Mouse (Mus musculus): ENCODE measurements at regions not wholly inside any gene's neighbourhood (a gene's known extent, or its start where the extent isn't known, plus 50 kb on each side); places are given as distances from the start of the nearest gene placed in this dataset.

DNA sequence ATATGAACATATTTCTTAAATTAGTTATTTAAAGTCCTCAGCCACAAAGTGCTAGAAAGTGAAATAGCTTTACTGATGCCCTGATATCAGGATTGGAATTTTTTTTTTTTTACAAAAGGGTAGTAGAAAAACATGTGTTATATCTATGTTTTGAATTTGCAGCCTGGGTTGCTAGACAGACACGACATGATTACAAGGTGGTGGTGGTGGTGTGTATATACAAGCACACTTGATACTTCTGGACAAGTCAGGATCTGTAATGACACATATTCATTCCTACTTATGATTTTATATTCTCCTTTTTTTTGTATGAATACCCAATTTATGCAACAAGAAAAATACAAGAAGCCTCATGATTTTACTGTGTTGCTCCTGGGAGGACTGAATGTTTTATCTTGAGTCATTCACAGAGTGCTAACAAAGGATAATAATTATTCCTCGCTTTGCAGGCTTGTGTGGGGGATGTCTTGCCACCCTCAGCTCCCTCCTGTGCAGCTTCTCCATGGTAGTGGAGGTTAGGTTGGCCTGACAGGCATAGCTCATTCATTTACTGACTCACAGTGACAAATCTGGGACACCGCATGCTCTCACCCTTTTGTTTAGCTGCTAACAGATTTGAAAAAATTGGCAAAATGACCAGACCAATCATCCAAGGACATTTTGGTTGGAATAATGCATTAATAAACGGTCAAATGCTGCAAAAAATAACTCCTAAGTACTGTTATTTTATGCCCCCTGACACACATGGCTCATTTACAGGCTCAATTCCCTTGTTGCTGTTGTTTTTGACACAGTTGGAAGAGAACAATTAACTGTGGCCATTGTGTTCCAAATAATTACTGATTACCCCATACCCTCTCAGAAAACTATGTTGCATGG, 303.3 kb upstream of the Sel1l start:
- no peak for DNase-seq (ENCODE audit: low spot score in 2 of 2)

DNA sequence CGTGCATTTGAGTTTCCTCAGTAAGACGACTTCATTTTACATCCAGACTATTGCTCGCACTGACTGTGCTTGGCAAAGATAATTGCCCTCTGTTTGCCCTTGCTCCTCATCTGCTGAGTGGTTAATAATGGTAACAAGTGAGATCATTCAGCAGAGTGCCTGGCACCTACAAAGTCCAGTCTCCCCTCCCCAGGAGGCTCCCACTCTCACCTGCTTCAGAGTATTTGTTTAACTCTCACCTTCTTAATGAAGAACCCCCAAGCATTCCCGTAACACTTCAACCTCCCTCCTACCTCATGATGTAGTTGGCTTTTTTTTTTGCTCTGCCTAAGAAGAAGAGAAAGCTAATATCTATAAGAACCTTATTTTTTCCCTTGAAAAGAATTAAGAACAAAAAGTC, 288.6 kb upstream of the Sel1l start:
- DNase-seq (ENCODE audit: low spot score in 2 of 2): no peak

DNA sequence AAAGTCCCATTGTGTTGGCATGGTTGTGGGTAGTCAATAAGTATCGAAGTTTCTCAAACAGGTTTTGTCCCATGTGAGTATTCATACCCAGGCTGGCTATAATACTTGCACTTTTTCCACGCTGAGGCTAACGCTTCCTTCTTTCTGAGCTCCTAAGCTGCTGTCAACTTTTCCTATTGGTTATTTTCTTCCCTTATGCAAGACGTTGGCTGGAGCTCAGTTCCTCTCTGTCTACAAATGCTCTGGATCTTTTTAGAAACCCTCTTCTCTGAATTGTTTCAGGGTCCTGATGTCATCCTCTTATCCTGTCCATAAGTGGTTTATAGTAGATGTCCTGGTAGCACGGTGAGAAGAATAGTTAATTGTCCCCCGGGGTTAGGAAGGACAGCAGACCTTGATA, 278.7 kb upstream of the Sel1l start:
- DNase-seq (ENCODE audit: low spot score in 2 of 2): no peak

DNA sequence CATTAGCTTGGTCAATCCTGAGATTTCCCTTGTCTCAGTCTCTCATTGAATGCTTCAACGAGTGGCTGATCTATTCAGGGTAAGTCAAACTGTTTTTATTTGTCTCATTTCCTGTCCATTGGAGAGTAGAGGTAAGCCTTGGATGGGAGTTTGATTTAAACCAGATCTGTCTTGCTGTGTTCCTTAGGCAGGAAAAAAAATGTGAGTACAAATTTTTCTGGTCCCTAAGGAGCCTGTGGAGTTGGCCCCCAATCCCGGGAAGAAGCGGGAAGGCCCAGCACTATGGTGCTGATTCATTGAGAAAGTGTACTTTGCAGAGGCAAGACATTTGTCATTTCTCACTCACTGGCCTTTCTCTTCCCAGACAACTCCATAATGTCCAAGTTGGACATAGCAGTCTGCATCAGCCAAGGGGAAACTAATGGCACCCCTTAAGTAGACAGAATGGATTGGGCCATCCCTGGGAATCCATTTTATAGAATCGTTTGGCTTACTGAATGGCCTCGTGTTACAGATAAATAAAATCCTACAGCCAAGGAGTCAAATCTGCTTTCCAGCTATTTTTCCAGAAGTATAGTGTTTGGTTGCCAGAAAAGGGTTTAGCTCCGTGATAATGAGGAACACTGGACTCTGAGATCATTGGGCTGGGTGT, 271.3 kb upstream of the Sel1l start:
- no peak for DNase-seq (ENCODE audit: low spot score in 2 of 2)

DNA sequence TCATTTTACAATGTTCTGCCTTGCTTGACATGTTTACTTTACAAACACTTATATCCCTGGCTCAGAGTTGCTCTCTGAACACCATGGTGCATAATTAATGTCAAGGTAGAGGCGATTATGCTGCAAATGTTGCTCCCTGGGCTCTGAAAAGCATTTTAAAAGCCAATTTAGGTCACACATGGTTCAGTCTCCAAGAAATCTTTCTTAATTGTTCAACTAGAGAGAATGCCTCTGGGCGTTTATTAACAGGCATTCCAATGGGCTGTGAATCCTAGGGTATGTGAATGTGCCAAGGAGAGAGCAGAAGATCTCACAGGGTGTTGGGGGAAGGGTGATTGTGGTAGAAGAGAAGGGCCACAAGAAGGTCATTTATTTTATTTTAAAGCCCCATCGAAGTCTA, 260.7 kb upstream of the Sel1l start:
- no peak for DNase-seq (ENCODE audit: low spot score in 2 of 2)

DNA sequence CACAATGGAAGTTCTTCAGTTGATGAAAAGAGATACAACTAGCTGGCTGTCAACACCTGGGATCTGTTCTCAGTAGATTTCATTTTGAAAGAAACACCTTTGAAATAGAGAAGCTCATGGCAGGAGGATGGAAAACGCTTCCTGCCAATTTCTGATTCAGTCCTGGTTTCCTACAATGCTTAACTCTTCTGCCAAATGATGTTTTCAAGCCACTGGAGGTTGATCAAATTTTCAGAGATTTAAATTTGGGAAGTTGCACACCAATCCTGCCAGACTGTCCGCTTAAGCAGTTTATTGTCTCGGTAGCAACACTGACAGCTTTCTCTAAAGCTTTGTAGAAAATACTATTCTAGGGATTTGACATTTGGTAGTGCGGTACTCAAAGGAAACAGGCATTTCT, 251.1 kb upstream of the Sel1l start:
- no peak for DNase-seq (ENCODE audit: low spot score in 2 of 2)

DNA sequence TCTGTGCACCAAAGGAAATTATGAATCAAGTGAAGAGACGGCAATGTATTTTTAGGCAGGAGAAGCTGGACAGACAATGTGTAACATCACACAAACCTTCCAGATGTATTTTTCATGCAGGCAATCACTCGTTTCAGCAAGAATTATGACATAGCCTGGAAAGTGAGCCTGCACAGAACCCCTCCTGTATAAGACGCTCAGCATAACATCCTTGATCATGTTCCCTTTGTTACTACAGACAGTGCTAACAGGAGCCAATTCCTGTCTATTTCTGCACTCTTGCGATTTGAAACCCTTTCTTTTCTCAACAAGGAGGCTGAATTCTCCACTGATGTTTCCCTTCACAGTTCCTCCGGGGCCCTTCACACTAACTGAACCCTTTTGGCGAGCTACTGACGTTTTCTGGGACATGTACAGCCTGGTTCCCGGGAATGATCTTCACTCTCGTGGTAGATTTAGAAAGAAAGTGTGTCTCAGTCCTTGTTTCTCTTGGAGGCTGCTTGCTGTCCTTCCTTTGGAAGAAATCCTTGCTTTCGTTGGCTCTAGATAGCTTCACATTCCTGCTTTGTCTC, 243.9 kb upstream of the Sel1l start:
- DNase-seq (ENCODE audit: low spot score in 2 of 2): no peak

DNA sequence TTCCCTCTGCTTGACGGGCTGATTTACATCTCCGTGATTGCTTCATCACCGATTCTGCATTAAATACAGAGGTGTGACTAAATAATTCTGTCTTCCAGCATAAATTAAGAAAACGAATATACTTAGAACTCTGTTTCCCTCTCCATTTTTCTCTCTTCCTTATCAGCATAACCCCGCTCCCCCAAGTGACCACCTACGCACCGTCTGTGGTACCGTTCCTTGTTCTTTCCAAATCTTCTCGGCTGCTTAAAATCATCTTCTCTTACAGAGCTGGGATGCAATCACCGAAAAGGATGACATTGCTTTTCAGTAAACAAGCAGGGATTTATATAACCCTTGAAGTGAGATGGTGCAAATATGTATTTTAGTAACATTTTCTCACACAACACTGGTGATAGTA, 224.3 kb upstream of the Sel1l start:
- no peak for DNase-seq (ENCODE audit: low spot score in 2 of 2)

DNA sequence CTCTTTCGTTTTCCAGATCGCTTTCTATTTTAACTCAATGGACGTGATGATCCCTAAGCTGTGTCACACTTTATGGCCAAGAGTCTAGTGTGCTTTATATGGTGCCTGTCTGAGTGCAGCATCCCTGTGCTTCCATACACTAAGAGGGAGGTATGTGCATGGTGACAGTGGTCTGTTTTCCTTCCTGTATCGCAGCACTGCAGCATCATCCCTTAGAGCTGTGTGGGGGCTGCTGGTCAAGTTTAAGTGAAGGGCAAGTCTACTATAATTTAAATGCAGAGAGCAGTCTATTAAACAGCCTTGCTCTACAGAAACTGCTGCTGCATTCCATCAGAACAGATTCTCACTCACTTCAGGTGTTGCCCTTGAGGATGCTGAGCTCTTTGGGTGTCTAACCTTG, 213.8 kb upstream of the Sel1l start:
- no peak for DNase-seq (ENCODE audit: low spot score in 2 of 2)

DNA sequence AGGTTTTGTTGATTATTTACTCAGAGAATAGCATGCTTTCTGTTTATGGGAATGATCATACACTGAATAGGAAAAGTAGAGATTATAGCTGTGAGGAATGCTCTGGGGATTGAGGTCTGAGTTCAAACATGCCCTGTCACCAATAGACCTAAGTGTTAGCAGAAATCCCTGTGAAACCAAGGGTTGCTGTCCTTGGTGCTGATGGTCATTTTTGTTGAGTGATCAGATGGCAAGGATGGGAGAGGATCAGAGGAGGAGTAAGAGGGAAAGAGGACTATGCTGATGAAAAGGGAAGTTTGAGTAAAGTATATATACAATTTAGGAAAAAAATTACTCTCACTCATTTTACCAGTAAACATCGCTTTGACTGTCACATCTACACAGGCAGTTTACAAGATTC, 191.5 kb upstream of the Sel1l start:
- DNase-seq (ENCODE audit: low spot score in 2 of 2): no peak

DNA sequence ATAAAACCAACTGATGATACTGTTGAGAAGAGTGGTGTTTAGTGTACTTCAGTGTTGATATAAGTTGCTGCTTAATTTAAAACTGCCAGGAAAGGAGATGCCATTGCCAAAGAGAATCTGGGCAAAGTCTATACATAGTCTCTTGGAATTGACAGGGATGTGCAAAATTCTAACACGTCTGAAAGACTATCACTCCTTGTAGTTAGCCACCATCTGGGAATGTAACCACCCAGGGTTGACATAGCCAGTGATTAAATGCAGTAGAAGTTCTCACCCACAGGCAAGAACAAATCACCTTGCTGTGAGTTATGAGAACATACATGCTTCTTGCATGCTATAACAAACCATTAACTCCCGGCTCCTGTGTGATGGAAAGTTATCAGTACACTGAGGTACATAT, 180.2 kb upstream of the Sel1l start:
- DNase-seq (ENCODE audit: low spot score in 2 of 2): no peak

DNA sequence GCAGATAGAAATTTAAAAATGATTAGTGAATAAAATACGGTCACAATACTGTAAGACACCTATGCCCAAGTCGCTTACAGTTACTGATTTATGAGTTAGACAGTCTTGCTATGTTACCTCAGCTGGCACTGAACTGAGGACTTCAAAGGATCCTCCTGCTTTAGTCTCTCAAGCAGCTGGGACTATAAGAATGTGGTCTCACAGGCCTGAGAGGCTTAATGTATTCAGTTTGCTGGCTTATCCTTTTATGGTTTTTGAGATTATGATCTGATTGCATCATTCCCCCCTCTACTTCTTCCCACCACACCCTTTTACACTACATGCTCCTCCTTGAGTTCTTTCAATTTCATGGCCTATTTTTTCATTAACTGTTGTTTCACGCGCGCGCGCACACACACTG, 179.4 kb upstream of the Sel1l start:
- no peak for DNase-seq (ENCODE audit: low spot score in 2 of 2)

DNA sequence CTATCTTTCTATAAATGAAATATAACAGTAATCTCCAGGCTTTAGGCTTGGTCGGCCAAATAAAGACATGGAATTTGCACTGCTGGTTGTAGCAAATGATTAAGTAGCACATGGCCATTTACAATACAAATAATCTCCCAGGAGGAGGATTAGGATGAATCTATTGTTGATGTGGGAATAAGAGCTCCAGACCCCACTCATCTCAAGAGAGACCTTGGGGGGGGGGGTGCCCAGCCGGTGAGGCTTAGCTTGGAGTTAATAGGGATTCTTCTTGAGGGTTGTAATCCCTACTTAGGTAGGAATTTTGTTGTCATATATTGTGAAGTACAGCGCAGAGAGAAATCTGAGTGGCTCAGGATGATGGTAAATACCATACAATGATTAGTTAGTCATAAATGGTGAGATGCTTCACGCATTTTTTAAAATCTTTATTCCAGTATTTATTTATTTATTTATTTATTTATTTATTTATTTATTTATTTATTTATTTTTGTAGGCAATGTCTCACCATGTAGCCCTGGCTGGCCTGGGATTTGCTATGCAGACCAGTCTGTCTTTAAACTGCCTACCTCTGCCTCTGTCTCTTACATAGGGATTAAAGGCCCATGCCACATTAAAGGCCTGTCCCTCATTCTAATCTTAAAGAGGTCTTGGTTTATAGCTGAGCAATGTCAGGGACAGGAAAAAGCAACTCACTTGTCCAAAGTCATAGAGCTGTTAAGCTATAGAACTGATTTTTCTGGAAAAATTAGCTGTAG, 175.7 kb upstream of the Sel1l start:
- no peak for DNase-seq (ENCODE audit: low spot score in 2 of 2)

DNA sequence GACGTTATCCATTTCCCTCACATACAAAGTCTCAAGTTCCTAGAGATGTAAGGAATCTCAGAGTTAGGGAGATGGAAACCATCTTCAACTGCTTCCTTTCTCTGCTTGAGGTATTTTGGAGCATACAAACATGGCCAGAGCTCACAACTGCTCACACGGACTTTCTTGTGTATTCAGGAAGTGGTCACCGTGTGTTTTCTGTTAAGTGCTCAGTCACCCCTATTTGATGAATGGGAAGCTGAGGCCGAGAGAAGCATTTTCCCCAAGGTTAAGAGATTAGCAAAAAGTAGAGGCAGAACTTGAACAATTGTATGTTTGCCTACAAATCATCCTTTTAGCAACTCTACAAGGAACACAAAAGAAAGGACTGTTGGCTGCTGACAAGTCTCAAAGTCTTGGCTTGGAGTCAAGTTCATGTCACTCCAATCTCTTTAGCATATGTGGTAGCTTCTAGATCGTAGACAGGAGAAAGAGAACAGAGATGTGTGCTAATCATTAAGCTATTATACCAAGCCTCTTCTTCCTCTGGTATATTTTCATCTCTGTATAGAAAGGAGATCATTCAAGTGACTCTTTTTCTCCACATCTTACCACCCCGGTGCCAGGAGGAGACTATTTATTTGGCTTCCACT, 170.8 kb upstream of the Sel1l start:
- no peak for DNase-seq (ENCODE audit: low spot score in 2 of 2)

DNA sequence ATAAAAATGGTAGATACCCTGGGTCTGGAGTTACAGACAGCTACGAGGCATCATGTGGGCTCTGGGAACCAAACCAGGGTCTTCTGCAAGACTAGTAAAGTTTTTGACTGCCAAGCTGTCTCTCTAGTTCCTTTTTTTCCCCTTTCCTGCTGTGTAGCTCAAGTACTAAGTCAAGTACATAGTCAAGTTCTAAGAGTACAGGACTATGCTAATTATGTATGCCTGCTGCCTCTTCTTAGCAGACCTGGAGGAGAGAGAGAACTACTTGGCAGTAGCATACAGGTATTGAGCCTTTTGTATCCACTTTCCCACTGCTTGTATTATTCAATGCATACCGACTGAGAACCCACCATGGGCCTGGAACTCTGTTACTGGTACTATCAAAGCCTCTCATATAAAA, 166.4 kb upstream of the Sel1l start:
- DNase-seq (ENCODE audit: low spot score in 2 of 2): no peak

DNA sequence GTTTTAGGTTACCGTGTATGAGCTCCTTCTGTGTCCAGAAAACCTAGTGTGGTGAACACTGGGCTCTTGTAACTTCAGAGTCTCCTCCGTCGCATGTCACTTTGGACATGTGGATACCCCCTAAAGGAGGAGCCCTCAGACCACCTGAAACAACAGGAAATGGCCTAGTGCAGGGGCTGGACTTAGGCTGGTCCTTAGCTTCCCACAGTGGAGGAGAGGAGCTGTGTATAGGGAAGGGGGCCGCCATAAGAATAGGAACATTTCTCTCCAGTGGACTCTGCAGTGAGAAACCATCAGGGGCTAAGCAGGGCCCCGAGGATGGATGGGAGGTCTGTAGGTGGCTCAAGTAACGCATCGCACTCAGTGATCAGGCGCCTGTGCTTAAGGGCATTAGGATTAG, 165.0 kb upstream of the Sel1l start:
- DNase-seq (ENCODE audit: low spot score in 2 of 2): no peak

DNA sequence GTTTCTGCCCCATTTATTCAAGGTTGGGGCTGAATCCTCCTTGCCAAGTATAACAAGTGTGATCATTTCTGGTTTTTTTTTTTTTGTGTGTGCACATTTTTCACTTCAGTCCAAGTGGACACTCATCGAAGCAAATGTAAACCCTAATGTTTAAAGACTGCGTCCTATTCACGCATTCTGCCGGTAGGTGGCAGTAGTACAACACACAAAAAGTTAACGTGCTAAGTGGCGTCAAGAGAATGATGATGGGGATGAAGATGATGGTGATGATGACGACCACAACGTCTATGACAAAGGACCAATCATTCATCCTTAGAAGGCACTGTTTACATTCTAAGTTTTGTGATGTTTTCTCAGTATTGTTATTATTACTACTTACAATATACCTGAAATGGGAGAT, 164.3 kb upstream of the Sel1l start:
- no peak for DNase-seq (ENCODE audit: low spot score in 2 of 2)

DNA sequence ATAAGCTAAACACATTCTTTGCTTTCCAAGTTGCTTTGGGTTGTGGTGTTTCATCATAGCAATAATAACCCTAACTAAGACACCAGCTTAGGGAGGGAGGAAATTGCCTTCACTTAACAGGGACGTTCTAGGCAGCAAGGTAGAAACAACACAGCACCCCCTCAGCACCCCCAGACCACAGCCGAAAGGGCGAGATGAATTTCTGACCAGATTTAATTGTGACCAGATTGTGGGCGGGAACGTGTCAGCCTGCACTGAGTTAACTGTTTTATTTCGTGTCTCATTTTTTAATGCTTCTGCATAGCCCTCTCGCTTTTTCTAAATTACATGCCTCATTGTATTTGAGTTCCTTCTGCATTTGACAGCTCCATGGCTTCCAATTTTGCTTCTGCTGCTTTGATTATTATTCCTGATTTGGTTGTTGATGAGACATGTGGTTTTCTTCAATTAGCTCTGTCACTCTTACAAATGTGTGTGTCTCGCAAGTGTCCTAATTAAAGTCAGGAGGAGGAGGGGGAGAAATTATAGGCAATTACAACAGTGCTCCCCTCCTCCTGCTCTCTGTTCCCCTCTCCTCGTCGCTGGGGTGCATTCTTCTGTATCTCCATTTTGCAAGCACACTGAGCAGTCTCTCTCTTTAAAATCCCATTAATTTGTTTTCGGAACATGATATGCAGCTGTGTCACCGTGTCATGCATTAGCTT, 155.6 kb upstream of the Sel1l start:
- DNase-seq (ENCODE audit: low spot score in 2 of 2): no peak

DNA sequence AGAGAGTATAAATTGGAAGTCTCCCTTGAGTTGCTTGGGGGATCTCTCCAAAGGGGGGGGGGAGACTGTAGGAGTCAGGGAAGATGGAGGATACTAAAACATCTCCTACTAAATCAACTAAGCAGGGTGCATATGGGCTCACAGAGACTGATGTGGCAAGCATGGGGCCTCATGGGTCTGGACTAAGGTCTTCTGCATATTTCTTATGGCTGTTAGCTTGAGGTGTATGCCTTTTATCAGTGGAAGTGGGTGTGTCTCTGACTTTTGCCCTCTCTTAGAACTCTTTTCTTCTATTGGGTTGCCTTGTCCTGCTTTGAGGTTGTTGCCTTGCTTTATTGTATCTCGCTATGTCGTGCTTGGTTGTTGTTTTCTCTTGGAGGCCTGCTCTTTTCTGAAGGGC, 150.1 kb upstream of the Sel1l start:
- DNase-seq (ENCODE audit: low spot score in 2 of 2): no peak

DNA sequence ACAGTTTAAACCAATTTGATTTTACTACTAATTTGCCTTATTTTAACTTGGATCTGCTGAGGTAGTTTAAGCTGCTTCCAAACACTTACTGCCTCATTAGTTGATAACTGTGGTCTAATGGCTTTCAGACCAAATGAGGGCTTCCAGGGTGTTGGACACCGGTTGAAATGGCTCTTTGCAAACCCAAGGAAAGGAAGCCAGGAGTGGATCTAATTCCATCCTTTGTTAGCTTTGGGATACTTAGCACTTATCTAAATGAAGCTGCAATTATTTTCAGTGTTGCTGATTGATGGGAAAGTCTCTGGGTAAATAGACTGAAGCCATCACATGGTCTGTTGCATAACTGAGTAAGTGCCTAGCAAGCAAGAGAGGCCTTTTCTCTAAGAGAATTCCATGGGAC, 148.4 kb upstream of the Sel1l start:
- DNase-seq (ENCODE audit: low spot score in 2 of 2): no peak

DNA sequence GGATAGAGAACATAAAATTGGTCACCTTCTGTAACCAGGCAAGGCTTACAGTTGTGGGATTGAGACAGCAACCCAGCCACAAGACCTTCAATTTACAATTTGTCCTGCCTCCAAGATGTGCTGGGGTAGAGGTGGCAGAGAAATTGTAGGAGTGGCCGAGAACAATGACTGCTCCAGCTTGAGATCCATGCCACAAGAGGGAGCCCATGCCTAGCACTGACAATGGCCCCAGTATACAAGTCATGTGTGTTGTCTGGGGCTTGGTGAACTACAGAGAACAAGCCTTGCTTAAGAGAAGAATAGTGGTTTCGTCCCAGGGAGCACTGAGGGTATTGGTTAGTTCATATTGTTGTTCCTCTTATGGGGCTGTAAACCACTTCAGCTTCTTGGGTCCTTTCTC, 146.6 kb upstream of the Sel1l start:
- no peak for DNase-seq (ENCODE audit: low spot score in 2 of 2)
